Mouse (Mus musculus) B cell, adult (primary cell): ENCODE results near the gene Acot4. TPM values are rescaled to one million over a fixed set of nuclear protein-coding genes. Genes with fewer than 3 reads are reported as not detected.

ENCODE experiments used
- total RNA-seq: library from RNA; stranded (reverse); gene quantifications from 4 replicates; pipeline ENCODE4 v1.2.4, GENCODE M21; 2023; ENCODE audit not compliant: inconsistent age

The Acot4 gene
- total RNA-seq = not detected in 4 replicates

GRCm38 (mm10) chr12:84038241-84038640 is at the start of gene Acot4:
Gene Acot4, plus strand, starts transcription at chr12:84038379.

GRCm38 (mm10) chr12:84009171-84009965 is 28.8 kb upstream of the Acot4 start, which contains the start of gene Acot1:
Gene Acot1, plus strand, starts transcription at chr12:84009490.

GRCm38 (mm10) chr12:84038691-84039111 is 522 bp downstream of the Acot4 start, which contains the start of gene Gm49366:
Gene Gm49366, plus strand, starts transcription at chr12:84038935.

GRCm38 (mm10) chr12:84051937-84052474 is 13.8 kb downstream of the Acot4 start, which contains the start of gene Acot3:
Gene Acot3, plus strand, starts transcription at chr12:84052144.

GRCm38 (mm10) chr12:84068986-84069385 is 30.8 kb downstream of the Acot4 start, which contains the start of gene Acot5:
Gene Acot5, plus strand, starts transcription at chr12:84069325.

Other genes starting within 250 kb of the Acot4 start
- gene Numb, start 116.4 kb upstream of the Acot4 start, total RNA-seq = 32.9 to 43.5 TPM (median 40.6 TPM) in 4 replicates
- gene Riox1, start 87.8 kb upstream of the Acot4 start, total RNA-seq = 13.4 to 16.1 TPM (median 14.9 TPM) in 4 replicates
- not detected in 4 replicates for gene Heatr4, start 53.5 kb upstream of the Acot4 start, total RNA-seq
- gene Acot2, start 50.5 kb upstream of the Acot4 start, total RNA-seq = 30.7 to 34.2 TPM (median 32.4 TPM) in 4 replicates
- 2.8 to 4.0 TPM (median 3.5 TPM) in 3 of 4 replicates, not detected in the other for gene Acot1, start 28.9 kb upstream of the Acot4 start, total RNA-seq
- not detected in 4 replicates for gene Gm49366, start 556 bp downstream of the Acot4 start, total RNA-seq
- gene Acot3, start 13.8 kb downstream of the Acot4 start, total RNA-seq = not detected in 4 replicates
- 0.38 TPM in 1 of 4 replicates, not detected in the others for gene Acot5, start 30.9 kb downstream of the Acot4 start, total RNA-seq
- gene Acot6, start 62.3 kb downstream of the Acot4 start, total RNA-seq = 0.75 to 0.97 TPM (median 0.91 TPM) in 4 replicates
- 0.35 to 1.00 TPM (median 0.81 TPM) in 4 replicates for gene Dnal1, start 76.0 kb downstream of the Acot4 start, total RNA-seq
- 10.2 to 14.2 TPM (median 11.9 TPM) in 4 replicates for gene Pnma1, start 110.1 kb downstream of the Acot4 start, total RNA-seq
- 173 to 223 TPM (median 205 TPM) in 4 replicates for gene Elmsan1, start 180.5 kb downstream of the Acot4 start, total RNA-seq
- 15.3 to 23.6 TPM (median 21.4 TPM) in 4 replicates for gene Ptgr2, start 246.9 kb downstream of the Acot4 start, total RNA-seq